Mouse (Mus musculus) neutrophil, adult 59 days (primary cell): Measurements from ENCODE around the gene Gm13694. TPM values are rescaled to one million over a fixed set of nuclear protein-coding genes. Genes with fewer than 3 reads are reported as not detected.

Experiments used
- total RNA-seq, 2 experiments: library from RNA; stranded (reverse); gene quantifications; 1 replicate in 1 of 2; 2 replicates in 1 of 2; pipeline ENCODE4 v1.2.4; 2023

The Gm13694 gene
- 1 to 10 TPM in 1 of 2 experiments, under 1 TPM in 1; 0.98 to 1.7 TPM for total RNA-seq

GRCm38 (mm10) chr2:83978633-83979032 lies at the start of gene Gm13694:
Gm13694 (plus strand) TSS chr2:83978933.

GRCm38 (mm10) chr2:83940931-83941361 lies 37.8 kb upstream of the Gm13694 start, which contains the start of gene Zswim2:
Zswim2 (minus strand) TSS chr2:83941228.

GRCm38 (mm10) chr2:83955393-83955792 lies 23.3 kb upstream of the Gm13694 start, which contains the start of gene Gm13698:
Gm13698 (plus strand) TSS chr2:83955693.

GRCm38 (mm10) chr2:83961203-83961602 lies 17.5 kb upstream of the Gm13694 start, which contains the start of gene Gm13693:
Gm13693 (plus strand) TSS chr2:83961503.

GRCm38 (mm10) chr2:83967013-83967412 lies 11.7 kb upstream of the Gm13694 start, which contains the start of gene Gm13695:
Gm13695 (plus strand) TSS chr2:83967313.

GRCm38 (mm10) chr2:83972823-83973222 lies 5.9 kb upstream of the Gm13694 start, which contains the start of gene Gm13696:
Gm13696 (plus strand) TSS chr2:83973123.

GRCm38 (mm10) chr2:83984443-83984842 lies 5.7 kb downstream of the Gm13694 start, which contains the start of gene Gm13697:
Gm13697 (plus strand) TSS chr2:83984743.

GRCm38 (mm10) chr2:83990253-83990652 lies 11.5 kb downstream of the Gm13694 start, which contains the start of gene Gm13691:
Gm13691 (plus strand) TSS chr2:83990553.

Other genes starting within 250 kb of the Gm13694 start
- not detected for gene Fam171b, start 166.3 kb upstream of the Gm13694 start, total RNA-seq
- gene Zswim2, start 37.7 kb upstream of the Gm13694 start, total RNA-seq = not detected
- gene Gm13698, start 23.2 kb upstream of the Gm13694 start, total RNA-seq = 1 to 10 TPM in 1 of 2 experiments, under 1 TPM in 1; 0.98 to 1.7 TPM
- gene Gm13693, start 17.4 kb upstream of the Gm13694 start, total RNA-seq = 1 to 10 TPM in 1 of 2 experiments, under 1 TPM in 1; 0.98 to 1.7 TPM
- gene Gm13695, start 11.6 kb upstream of the Gm13694 start, total RNA-seq = under 1 TPM in 1 of 2 experiments, not detected in 1; 0.98 TPM
- 1 to 10 TPM in 1 of 2 experiments, under 1 TPM in 1; 0.98 to 1.7 TPM for gene Gm13696, start 5.8 kb upstream of the Gm13694 start, total RNA-seq
- 1 to 10 TPM in 1 of 2 experiments, under 1 TPM in 1; 0.98 to 1.7 TPM for gene Gm13697, start 5.8 kb downstream of the Gm13694 start, total RNA-seq
- gene Gm13691, start 11.6 kb downstream of the Gm13694 start, total RNA-seq = 1 to 10 TPM in 1 of 2 experiments, under 1 TPM in 1; 0.98 to 1.7 TPM